Mouse (Mus musculus): ENCODE data around the gene Cmip.

Cmip gene

GRCm38 (mm10) chr8:117462701-117463284, 205.9 kb downstream of the Cmip start:
- 42% methylated on average over 11 of the region's 11 CpGs for WGBS

- WGBS: 95% methylated on average over 6 of the region's 6 CpGs
Measured at GRCm38 (mm10) chr8:117464525-117464924, 207.7 kb downstream of the Cmip start.

- 23% methylated on average over 5 of the region's 5 CpGs for WGBS
Measured at GRCm38 (mm10) chr8:117465250-117465649, 208.4 kb downstream of the Cmip start.

- WGBS: 81% methylated on average over 10 of the region's 10 CpGs
Measured at GRCm38 (mm10) chr8:117467466-117467865, 210.6 kb downstream of the Cmip start.

GRCm38 (mm10) chr8:117469431-117470341, 212.8 kb downstream of the Cmip start:
- WGBS: 42% methylated on average over 16 of the region's 16 CpGs

GRCm38 (mm10) chr8:117470342-117470781, 213.5 kb downstream of the Cmip start:
- 0% methylated on average over 8 of the region's 14 CpGs for WGBS

GRCm38 (mm10) chr8:117471174-117471573, 214.3 kb downstream of the Cmip start:
- WGBS: 21% methylated on average over 3 of the region's 3 CpGs

- 81% methylated on average over 9 of the region's 9 CpGs for WGBS
Measured at GRCm38 (mm10) chr8:117471655-117472054, 214.8 kb downstream of the Cmip start.

- WGBS: 90% methylated on average over 4 of the region's 4 CpGs
Measured at GRCm38 (mm10) chr8:117472332-117472731, 215.5 kb downstream of the Cmip start.

GRCm38 (mm10) chr8:117474944-117475343, 218.1 kb downstream of the Cmip start:
- WGBS: 0% methylated on average over 5 of the region's 5 CpGs

GRCm38 (mm10) chr8:117475819-117476218, 219.0 kb downstream of the Cmip start:
- WGBS: 75% methylated on average over 7 of the region's 7 CpGs

GRCm38 (mm10) chr8:117479996-117480395, 223.1 kb downstream of the Cmip start:
- 96% methylated on average over 9 of the region's 9 CpGs for WGBS

GRCm38 (mm10) chr8:117480516-117480915, 223.7 kb downstream of the Cmip start:
- WGBS: 65% methylated on average over 5 of the region's 5 CpGs

- 85% methylated on average over 5 of the region's 5 CpGs for WGBS
Measured at GRCm38 (mm10) chr8:117481830-117482229, 225.0 kb downstream of the Cmip start.

- WGBS: 72% methylated on average over 8 of the region's 8 CpGs
Measured at GRCm38 (mm10) chr8:117484731-117485130, 227.9 kb downstream of the Cmip start.

GRCm38 (mm10) chr8:117485316-117485715, 228.5 kb downstream of the Cmip start:
- WGBS: 36% methylated on average over 1 of the region's 1 CpGs

- WGBS: 75% methylated on average over 10 of the region's 10 CpGs
Measured at GRCm38 (mm10) chr8:117488246-117489005, 231.6 kb downstream of the Cmip start.

GRCm38 (mm10) chr8:117493543-117493942, 236.7 kb downstream of the Cmip start:
- WGBS: 48% methylated on average over 9 of the region's 9 CpGs

- WGBS: 75% methylated on average over 2 of the region's 2 CpGs
Measured at GRCm38 (mm10) chr8:117494874-117495273, 238.0 kb downstream of the Cmip start.

GRCm38 (mm10) chr8:117498179-117498914, 241.5 kb downstream of the Cmip start, which contains the start of gene Plcg2:
Plcg2 (plus strand) TSS chr8:117498291.
- WGBS: 1% methylated on average over 62 of the region's 62 CpGs

GRCm38 (mm10) chr8:117498915-117499540, 242.2 kb downstream of the Cmip start:
- WGBS: 32% methylated on average over 20 of the region's 20 CpGs
